Mouse (Mus musculus) embryonic facial prominence, embryonic 15.5 days (tissue): ENCODE measurements at regions not wholly inside any gene's neighbourhood (a gene's known extent, or its start where the extent isn't known, plus 50 kb on each side); places are given as distances from the start of the nearest gene placed in this dataset.

ENCODE experiments used
- ATAC-seq: fragments of 200-750 bp; cut with Nextera tagmentation; 2 replicates; pipeline ENCODE4 v1.8.0; 2017; ENCODE audit warnings: low read depth, moderate TSS enrichment; ENCODE audit not compliant: insufficient number of reproducible peaks, low FRiP score, low TSS enrichment
- H3K27ac ChIP-seq: fragments of 300-500 bp; sonication (generic); replicated peaks from 2 replicates; pipeline ENCODE4 v1.5.1; 2015; ENCODE audit warnings: mild to moderate bottlenecking, inconsistent platforms
- H3K27me3 ChIP-seq: fragments of 300-500 bp; sonication (generic); 2 replicates; pipeline ENCODE4 v1.6.1; 2015; ENCODE audit warnings: inconsistent platforms
- H3K36me3 ChIP-seq: fragments of 300-500 bp; sonication (generic); 2 replicates; pipeline ENCODE4 v1.6.1; 2015; ENCODE audit warnings: mild to moderate bottlenecking, inconsistent platforms
- H3K4me1 ChIP-seq: fragments of 300-500 bp; sonication (generic); 2 replicates; pipeline ENCODE4 v1.6.1; 2015; ENCODE audit warnings: inconsistent platforms
- H3K4me2 ChIP-seq: fragments of 300-500 bp; sonication (generic); replicated peaks from 2 replicates; pipeline ENCODE4 v1.6.1; 2015; ENCODE audit warnings: mild to moderate bottlenecking, inconsistent platforms
- H3K4me3 ChIP-seq: fragments of 300-500 bp; sonication (generic); replicated peaks from 2 replicates; pipeline ENCODE4 v1.5.1; 2015; ENCODE audit warnings: mild to moderate bottlenecking, inconsistent platforms
- H3K9ac ChIP-seq: fragments of 300-500 bp; sonication (generic); 2 replicates; pipeline ENCODE4 v1.6.1; 2015; ENCODE audit warnings: inconsistent platforms
- H3K9me3 ChIP-seq: fragments of 300-500 bp; sonication (generic); replicated peaks from 2 replicates; pipeline ENCODE4 v1.6.1; 2016; ENCODE audit warnings: inconsistent platforms
- WGBS: fragments of 180-500 bp; shearing (Covaris S2); methylation state at CpG from one replicate; pipeline ENCODE4 v1.1.7; 2015; 5-methylcytosine and 5-hydroxymethylcytosine counted together

DNA sequence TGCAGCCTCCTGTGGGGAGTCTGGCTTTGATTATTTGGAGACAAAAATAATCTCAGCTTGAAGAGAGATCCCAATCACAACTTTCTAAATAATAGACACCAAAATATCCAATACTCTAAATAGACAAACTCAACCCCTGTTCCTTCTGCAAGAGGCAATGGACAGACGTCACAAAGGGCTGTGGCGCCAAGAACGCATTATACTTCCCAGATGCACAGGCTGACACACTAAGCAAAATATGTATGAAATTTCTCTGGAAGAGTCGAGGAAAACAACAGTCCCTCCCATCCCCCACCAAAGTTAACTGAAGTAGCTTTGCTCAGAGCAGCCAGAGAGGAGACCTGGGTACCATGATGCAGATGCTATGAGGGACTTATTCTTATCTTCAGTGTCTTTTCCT is 229.9 kb downstream of the Map2k4 start:
- ATAC-seq: no peak; the same call in 1 of the 2 replicates
- whole genome bisulfite sequencing: 38% methylated on average over 4 of the region's 4 CpGs
- Histone ChIP-seq H3K27ac (no peak overlapping the region), H3K4me2 (no peak overlapping the region), H3K4me3 (no peak overlapping the region), H3K9me3 (no peaks in the 10 kb centered on the region), H3K36me3 (no peaks in the 10 kb centered on the region), H3K4me1 (no peaks in the 10 kb centered on the region), H3K27me3 (no peaks in the 10 kb centered on the region), H3K9ac (no peak overlapping the region)

DNA sequence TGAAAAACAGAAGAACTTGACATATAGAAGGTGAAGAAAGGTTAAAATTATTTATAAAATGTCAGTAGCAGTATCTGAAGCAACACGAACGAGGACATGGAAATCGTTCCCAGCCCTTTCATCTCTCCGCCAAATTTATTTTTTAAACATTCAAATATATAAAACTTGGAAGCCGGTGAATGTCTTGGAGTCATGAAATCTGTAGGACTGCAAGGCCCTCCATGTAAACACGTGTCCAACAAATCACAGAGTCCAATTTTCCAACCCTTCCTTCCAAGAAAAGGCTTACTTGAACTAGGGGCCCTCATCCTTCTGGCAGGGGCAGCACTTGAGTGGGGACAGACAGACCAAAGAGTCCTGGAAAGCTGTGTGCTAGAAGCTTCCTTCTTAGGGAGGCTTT is 237.0 kb downstream of the Map2k4 start:
- Histone ChIP-seq H3K4me2 (no peak overlapping the region), H3K9me3 (no peaks in the 10 kb centered on the region), H3K4me3 (no peak overlapping the region), H3K4me1 (no peaks in the 10 kb centered on the region), H3K9ac (no peak overlapping the region), H3K27ac (no peak overlapping the region), H3K36me3 (no peaks in the 10 kb centered on the region), H3K27me3 (no peaks in the 10 kb centered on the region)
- ATAC-seq: no peak
- WGBS: 82% methylated on average over 6 of the region's 6 CpGs

DNA sequence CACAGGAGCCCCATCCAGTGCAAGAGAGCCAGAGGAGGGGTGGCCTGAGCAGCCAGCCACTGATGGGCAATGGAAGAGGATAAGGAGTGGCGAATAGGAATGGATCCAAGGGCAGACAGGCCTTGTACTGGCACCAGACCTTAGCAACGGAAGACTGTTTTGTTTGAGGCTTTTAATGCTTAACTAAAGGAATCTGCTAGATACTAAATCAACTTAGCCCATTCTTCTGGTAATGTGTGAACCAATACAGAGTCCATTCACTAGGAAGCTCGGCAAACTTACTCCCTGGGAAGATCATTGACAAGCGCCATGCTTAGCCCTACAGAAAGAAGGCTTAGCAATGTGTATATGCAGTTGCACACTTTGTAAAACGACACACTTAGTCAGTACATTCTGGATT is 243.8 kb downstream of the Map2k4 start:
- no peak for ATAC-seq
- Histone ChIP-seq H3K4me2 (no peak overlapping the region), H3K4me3 (no peak overlapping the region), H3K27me3 (no peaks in the 10 kb centered on the region), H3K27ac (no peak overlapping the region), H3K36me3 (no peaks in the 10 kb centered on the region), H3K4me1 (no peaks in the 10 kb centered on the region), H3K9me3 (no peaks in the 10 kb centered on the region), H3K9ac (no peak overlapping the region)
- WGBS: 90% methylated on average over 5 of the region's 5 CpGs

DNA sequence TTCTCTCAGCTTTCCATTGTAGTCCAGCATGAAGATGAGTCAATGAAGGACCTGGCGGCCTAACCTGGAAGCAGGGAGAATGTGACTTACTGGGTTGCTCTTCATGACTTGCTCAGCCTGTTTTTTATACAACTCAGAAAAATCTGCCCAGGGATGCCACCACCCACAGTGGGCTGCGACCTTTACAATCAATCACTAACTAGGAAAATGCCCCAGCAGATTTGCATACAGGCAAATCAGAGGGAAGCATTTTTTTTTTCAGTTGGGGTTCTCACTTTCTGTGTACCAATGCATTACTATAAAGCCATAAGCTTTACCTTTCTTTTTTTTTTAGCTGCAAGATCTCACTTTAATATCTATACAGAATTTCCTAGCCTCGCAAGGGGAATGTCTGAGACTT is 244.5 kb downstream of the Map2k4 start:
- Histone ChIP-seq H3K4me3 (no peak overlapping the region), H3K36me3 (no peaks in the 10 kb centered on the region), H3K27ac (no peak overlapping the region), H3K27me3 (no peaks in the 10 kb centered on the region), H3K9me3 (no peaks in the 10 kb centered on the region), H3K9ac (no peak overlapping the region), H3K4me2 (no peak overlapping the region), H3K4me1 (no peaks in the 10 kb centered on the region)
- WGBS: 69% methylated on average over 3 of the region's 3 CpGs
- ATAC-seq: no peak

DNA sequence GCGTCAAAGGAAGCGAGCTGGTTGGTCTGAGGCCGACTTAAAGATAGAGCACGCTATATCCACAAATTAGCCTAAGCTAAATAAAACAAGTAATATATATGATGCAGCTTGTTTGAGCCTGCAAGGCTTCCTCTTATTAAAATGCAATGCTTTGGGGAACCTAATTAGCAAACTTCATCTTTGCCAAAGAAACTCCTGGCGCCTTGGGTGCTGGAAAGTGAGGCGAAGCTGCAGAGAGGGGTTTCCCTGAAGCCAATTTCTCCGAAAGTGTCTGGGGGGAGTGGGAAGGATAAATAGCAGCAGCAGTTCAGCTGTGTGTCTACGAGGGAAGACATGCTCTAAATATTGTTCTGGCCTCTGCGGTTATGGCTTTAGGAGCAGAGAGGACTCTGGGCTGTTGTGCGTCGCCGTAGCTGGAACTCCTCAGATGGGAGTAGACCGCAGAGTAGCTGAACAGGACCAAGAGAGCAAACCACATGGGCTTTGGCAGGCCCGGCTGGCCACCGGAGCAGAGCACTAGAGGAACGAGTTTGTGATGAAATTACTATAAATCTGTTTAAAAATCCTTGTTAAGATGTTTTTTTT is 251.0 kb downstream of the Map2k4 start:
- Histone ChIP-seq H3K9ac (no peak overlapping the region), H3K9me3 (no peaks in the 10 kb centered on the region), H3K27ac (no peak overlapping the region), H3K27me3 (no peaks in the 10 kb centered on the region), H3K4me3 (no peak overlapping the region), H3K4me1 (no peaks in the 10 kb centered on the region), H3K4me2 (no peak overlapping the region), H3K36me3 (no peaks in the 10 kb centered on the region)
- ATAC-seq: no peak
- 78% methylated on average over 16 of the region's 16 CpGs for WGBS

DNA sequence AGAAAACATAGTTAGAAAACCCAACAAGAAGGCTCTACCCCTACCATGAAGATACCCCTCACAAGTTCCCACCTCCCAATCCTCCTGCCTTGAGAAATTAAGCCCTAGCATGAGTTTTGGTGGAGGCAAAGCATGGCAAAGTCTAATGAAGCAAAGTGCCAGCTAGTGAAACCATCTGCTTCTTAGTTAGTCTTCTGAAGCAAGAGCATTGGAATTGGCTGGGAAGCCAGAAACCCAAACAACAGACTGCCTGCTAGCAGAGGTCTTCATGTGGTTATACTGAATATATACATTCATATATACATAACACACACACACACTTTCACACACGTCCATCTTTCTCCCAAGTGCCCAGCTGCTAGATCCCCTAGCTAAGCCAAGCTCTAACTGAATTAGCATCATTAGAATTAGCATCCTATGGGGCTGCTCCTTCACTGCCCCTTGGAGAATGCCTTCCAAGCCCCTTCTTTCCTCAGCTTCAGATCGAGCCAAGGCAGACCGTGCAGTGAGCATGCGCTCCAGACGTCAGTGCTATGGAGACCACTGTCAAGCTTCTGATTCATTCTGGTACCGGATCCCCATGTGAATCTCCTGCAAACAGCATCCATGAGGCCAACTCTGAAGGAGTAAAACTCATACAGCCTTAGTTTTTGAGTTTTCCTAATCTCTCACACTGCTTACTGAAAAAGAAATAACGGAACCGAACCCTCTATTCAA is 252.2 kb downstream of the Map2k4 start:
- no peaks in the 10 kb centered on the region for H3K36me3 ChIP-seq
- WGBS: 79% methylated on average over 8 of the region's 8 CpGs

DNA sequence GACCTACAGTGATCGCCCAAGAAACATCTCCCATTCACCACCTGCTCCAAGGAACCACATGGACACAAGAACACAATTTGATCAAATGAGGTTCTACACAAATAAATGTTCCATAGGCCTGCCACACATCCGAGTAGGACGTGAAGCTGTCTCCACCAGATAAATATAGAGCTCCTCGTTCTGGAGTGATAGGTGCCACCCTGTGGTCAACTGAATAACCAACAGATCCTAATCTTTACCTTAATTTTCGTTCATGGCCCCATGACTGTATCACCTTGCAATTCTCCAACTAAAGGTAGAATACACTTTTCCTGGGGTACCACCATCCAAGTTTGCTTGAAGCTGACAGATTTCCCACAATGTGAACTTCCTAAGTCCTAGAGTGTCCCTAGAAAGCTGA is 257.4 kb downstream of the Map2k4 start:
- Histone ChIP-seq H3K4me2 (no peak overlapping the region), H3K27me3 (no peaks in the 10 kb centered on the region), H3K4me1 (no peaks in the 10 kb centered on the region), H3K9ac (no peak overlapping the region), H3K9me3 (no peaks in the 10 kb centered on the region), H3K36me3 (no peaks in the 10 kb centered on the region), H3K4me3 (no peak overlapping the region), H3K27ac (no peak overlapping the region)
- ATAC-seq: no peak
- WGBS: 78% methylated on average over 5 of the region's 5 CpGs

More for the DNA sequence above, 252.2 kb downstream of the Map2k4 start:
- Histone ChIP-seq H3K9me3 (no peaks in the 10 kb centered on the region), H3K4me2 (no peak overlapping the region), H3K4me1 (no peaks in the 10 kb centered on the region), H3K27me3 (no peaks in the 10 kb centered on the region), H3K4me3 (no peak overlapping the region), H3K27ac (no peak overlapping the region), H3K9ac (no peak overlapping the region)
- no peak for ATAC-seq

DNA sequence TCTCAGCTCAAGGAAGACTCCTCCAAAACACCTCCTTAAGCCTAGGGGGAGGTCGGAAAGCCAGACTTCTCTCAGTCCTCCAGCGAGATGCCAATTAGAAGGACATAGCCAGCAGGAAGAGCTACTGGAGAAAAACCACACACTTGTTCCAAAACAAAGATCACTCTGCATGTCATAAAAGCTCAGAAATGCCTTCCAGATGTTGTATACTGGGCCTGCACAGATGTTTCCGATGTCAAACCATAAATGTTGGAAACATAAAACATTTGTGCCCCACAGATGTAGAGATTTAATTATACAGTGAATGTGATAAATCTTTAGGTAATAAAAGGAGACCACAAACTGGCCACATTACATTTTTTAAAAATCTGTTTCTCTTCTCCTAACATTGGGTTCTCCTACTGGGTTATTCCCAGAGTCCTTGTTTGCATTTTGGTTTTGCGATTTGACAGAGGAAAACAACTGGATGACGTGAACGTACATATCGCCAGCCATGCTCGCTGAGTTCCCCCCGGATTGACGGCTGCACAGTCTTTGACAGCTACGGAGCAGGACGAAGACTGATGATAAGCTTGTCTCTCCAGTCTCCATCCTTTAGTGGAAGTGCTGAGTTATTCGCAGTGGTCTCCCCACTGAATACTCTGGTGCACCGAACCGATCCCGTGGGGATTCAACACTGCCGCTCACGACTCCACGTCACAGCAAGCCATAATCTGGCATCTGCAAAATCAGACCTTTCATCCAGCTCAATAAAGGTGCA is 235.5 kb upstream of the Myocd start:
- H3K27ac ChIP-seq: no peak overlapping the region
- H3K9me3 ChIP-seq: no peaks in the 10 kb centered on the region
- no peak overlapping the region for H3K4me3 ChIP-seq
- H3K9ac ChIP-seq: no peak overlapping the region
- no peaks in the 10 kb centered on the region for H3K36me3 ChIP-seq
- 44% methylated on average over 19 of the region's 19 CpGs for WGBS
- H3K27me3 ChIP-seq: 0 out of 2 replicates have a peak, but pooled peaks cover 4% of the 10 kb centered on the region
- peak overlapping the region; percentile 26 for H3K4me2 ChIP-seq
- 0 out of 2 replicates have a peak, but pooled peaks cover 6% of the 10 kb centered on the region for H3K4me1 ChIP-seq
- no peak for ATAC-seq

DNA sequence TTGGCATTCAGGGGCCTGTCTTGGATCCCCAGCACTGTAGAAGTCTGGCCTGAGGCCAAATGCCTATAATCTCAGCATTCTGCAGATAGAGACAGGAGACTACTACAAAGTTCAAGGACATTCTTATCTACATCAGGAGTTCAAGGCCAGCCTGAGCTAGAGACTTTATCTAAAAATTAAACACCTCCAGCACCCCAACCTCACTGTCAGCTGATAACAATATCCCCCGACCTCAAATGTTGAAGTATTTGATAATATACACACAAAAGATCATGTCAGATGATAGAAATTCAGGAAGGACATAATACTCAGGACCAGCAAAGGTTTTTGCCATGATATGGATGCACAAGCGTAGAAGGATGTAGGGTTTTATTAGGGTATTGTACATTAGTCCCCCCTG is 228.2 kb upstream of the Myocd start:
- H3K4me2 ChIP-seq: no peak overlapping the region
- WGBS: 71% methylated on average over 2 of the region's 2 CpGs
- H3K4me3 ChIP-seq: no peak overlapping the region
- no peak overlapping the region for H3K9ac ChIP-seq
- H3K9me3 ChIP-seq: no peaks in the 10 kb centered on the region
- peaks cover 8% of the 10 kb centered on the region; the same call in 1 of the 2 replicates for H3K4me1 ChIP-seq
- H3K27me3 ChIP-seq: peaks cover 16% of the 10 kb centered on the region; the same call in 1 of the 2 replicates
- no peaks in the 10 kb centered on the region for H3K36me3 ChIP-seq
- ATAC-seq: no peak
- H3K27ac ChIP-seq: no peak overlapping the region

DNA sequence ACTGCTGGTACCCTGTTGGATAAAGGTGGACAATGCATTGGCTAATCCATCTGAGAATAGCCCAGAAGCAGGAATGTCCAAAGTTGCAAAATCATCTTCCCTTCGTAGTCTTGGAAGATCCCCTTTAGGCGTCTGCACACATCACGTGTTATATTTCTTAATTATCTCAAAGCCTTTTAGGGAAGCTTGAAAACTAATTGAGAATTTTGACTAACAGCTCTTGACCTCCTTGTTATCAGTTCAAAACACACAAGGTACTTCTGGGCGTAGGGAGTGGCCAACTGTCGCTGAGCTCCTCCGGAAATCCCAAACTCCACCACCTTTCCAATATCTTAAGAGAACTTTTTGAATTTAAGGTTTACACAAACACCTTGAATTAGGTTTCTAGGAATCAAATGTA is 227.6 kb upstream of the Myocd start:
- Histone ChIP-seq H3K9ac (no peak overlapping the region), H3K27me3 (peaks cover 16% of the 10 kb centered on the region; the same call in 1 of the 2 replicates), H3K4me3 (no peak overlapping the region), H3K4me1 (peaks cover 8% of the 10 kb centered on the region; the same call in 1 of the 2 replicates), H3K27ac (no peak overlapping the region), H3K36me3 (no peaks in the 10 kb centered on the region), H3K9me3 (no peaks in the 10 kb centered on the region), H3K4me2 (no peak overlapping the region)
- ATAC-seq: no peak
- 88% methylated on average over 6 of the region's 6 CpGs for WGBS

DNA sequence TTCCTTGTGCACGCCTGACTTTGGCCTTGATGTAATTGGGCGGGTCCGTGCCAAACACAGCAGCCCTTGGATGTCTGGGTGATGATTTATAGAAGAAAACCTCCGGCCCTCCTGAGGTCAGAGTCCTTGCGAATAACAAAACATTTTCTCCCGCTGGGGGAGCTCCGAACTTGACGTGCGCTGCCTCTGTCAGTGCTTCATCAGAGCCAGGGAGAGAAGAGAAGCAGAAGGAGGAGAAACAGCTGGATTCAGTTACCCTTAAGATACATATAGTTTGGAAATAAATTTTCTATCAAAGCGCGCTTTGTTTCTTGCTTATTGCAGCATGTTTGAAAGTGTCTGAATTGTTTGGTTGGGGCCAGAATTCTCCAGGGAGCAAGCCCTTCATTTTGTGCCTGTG is 225.2 kb upstream of the Myocd start:
- H3K27ac ChIP-seq: no peak overlapping the region
- 0 out of 2 replicates have a peak overlapping the region, but pooled peaks have one; percentile 8 for H3K4me2 ChIP-seq
- no peak overlapping the region for H3K4me3 ChIP-seq
- no peak overlapping the region for H3K9ac ChIP-seq
- H3K27me3 ChIP-seq: peaks cover 15% of the 10 kb centered on the region; the same call in 1 of the 2 replicates
- no peak for ATAC-seq
- 12% methylated on average over 11 of the region's 11 CpGs for WGBS
- H3K9me3 ChIP-seq: no peaks in the 10 kb centered on the region
- peaks cover 8% of the 10 kb centered on the region; the same call in 1 of the 2 replicates for H3K4me1 ChIP-seq
- H3K36me3 ChIP-seq: no peaks in the 10 kb centered on the region
